Mouse (Mus musculus): ENCODE results near the gene Gper1.

- TF ChIP-seq CTCF (IDR thresholded peaks at IDR 0.05; ENCODE audit: control insufficient read depth, insufficient read depth, low read length), result no peak
- TF ChIP-seq POLR2A (IDR thresholded peaks at IDR 0.05; ENCODE audit: borderline replicate concordance, control insufficient read depth, low read depth, low read length), result no peak
Measured at GRCm38 (mm10) chr5:139437769-139438168, 14.8 kb downstream of the Gper1 start.
